Mouse (Mus musculus) hindbrain, embryonic 10.5 days (tissue): ENCODE data around the gene Shroom3. TPM values are rescaled to one million over a fixed set of nuclear protein-coding genes. Genes with fewer than 3 reads are reported as not detected.
A peak's percentile ranks its signal among the peaks of the same experiment; 100 is the strongest.

Experiments used
- DNase-seq: peaks from one replicate; pipeline ENCODE4 v3.0.0-alpha.2; 2017; ENCODE audit warnings: low spot score
- H3K27ac ChIP-seq: fragments of 300-500 bp; sonication (generic); 2 replicates; pipeline ENCODE4 v1.5.1; 2016; ENCODE audit warnings: mild to moderate bottlenecking, moderate library complexity
- H3K27me3 ChIP-seq: fragments of 300-500 bp; sonication (generic); 2 replicates; pipeline ENCODE4 v1.6.1; 2016; ENCODE audit warnings: mild to moderate bottlenecking; ENCODE audit not compliant: poor library complexity, insufficient read depth, severe bottlenecking
- H3K36me3 ChIP-seq: fragments of 300-500 bp; sonication (generic); 2 replicates; pipeline ENCODE4 v1.6.1; 2016; ENCODE audit warnings: mild to moderate bottlenecking, moderate library complexity
- H3K4me1 ChIP-seq: fragments of 300-500 bp; sonication (generic); replicated peaks from 2 replicates; pipeline ENCODE4 v1.6.1; 2016; ENCODE audit warnings: mild to moderate bottlenecking
- H3K4me3 ChIP-seq: fragments of 300-500 bp; sonication (generic); 2 replicates; pipeline ENCODE4 v1.5.1; 2016; ENCODE audit warnings: mild to moderate bottlenecking, moderate library complexity
- H3K9me3 ChIP-seq: fragments of 300-500 bp; sonication (generic); 2 replicates; pipeline ENCODE4 v1.6.1; 2016; ENCODE audit warnings: mild to moderate bottlenecking, moderate library complexity
- WGBS: fragments of 180-500 bp; shearing (Covaris S2); methylation state at CpG from one replicate; pipeline ENCODE4 v1.1.7; 2016; 5-methylcytosine and 5-hydroxymethylcytosine counted together
- polyA plus RNA-seq: library from polyadenylated mRNA; unstranded; fragments of >200 nt; fragmentation: Nextera tagmentation; extraction: Ambion mirVana; gene quantifications from 2 replicates; pipeline ENCODE4 v1.2.1, GENCODE M21; 2016

Gene Shroom3
- polyA plus RNA-seq, 1 experiment from 2014 or later, result 6.5 TPM

GRCm38 (mm10) chr5:92804379-92804778 is 121.1 kb downstream of the Shroom3 start:
- H3K4me3 ChIP-seq, result no peak overlapping the region; the same call in 1 of the 2 replicates
- H3K27me3 ChIP-seq, result peaks cover 4% of the 10 kb centered on the region; the same call in 1 of the 2 replicates
- peaks cover 63% of the 10 kb centered on the region for H3K4me1 ChIP-seq
- peak overlapping the region; percentile 66; the same call in 1 of the 2 replicates for H3K27ac ChIP-seq
- WGBS, result 21% methylated on average over 7 of the region's 7 CpGs
- H3K9me3 ChIP-seq, result no peaks in the 10 kb centered on the region
- no peaks in the 10 kb centered on the region for H3K36me3 ChIP-seq
- DNase-seq, result peak; percentile 51

DNA sequence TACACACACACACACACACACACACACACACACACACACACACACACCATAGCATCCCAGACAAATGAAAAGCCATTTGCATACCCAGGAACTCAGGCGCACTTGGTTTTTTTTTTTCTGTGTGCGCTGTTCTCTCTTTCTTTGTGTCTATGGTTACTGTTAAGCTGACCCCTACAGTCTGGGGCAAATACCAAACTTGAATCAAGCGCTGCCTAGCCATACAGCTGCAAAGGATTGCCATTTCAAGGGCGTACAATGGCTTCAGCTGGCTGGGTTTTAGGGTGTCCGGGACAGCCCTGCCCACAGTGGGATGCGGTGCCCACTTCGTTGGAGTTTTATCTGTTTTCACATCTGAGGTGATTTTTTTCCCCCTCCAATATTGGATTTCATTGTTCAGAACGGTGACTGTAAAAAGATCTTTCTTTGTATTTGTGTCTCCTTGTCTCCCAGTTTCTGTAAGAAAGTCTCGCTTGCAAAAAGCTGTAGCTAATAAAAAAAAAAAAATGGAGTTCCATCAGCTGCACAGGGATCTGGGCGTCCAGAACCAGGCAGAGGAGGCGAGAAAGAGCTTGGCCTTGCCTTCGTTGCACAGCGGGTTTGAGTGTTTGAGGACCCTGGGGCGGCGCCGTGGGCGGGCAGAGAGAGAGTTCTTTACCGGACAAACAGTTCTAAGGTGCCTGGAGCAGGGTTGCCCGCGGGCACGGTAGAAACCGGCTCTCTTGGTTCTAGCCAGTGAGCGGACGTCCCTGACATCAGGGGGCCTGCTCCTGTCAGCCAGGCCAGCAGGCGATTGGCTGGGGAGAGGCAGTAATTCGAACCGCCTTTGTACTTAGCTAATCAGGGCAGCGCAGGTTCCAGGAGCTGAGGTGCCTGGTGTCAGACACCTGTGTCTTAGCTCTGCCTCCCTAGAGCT is 125.5 kb downstream of the Shroom3 start:
- peaks cover 93% of the 10 kb centered on the region for H3K4me1 ChIP-seq
- 0 out of 2 replicates have a peak, but pooled peaks cover 1% of the 10 kb centered on the region for H3K36me3 ChIP-seq
- peak; percentile 79 for DNase-seq
- 4% methylated on average over 28 of the region's 28 CpGs for WGBS
- peaks cover 10% of the 10 kb centered on the region for H3K27me3 ChIP-seq
- peak overlapping the region; percentile 49 for H3K4me3 ChIP-seq
- H3K27ac ChIP-seq, result peak overlapping the region; percentile 80
- no peaks in the 10 kb centered on the region for H3K9me3 ChIP-seq

DNA sequence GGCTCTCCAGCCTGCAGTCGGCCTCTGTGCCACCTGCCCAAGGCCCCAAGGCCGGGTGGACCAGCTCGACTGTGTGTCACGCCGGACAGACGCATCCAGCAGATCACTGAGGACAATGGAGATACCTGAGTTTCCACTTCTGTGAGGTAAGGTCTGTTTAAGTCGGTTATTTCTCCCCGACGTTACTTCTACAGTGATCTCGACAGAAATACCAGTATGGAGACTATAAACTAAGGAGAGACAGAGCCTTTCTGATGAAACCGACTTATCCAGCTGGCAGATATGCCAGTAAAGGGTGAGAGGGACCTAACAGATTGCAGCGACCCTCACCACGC is 126.1 kb downstream of the Shroom3 start:
- Histone ChIP-seq H3K4me3 (peak overlapping the region; percentile 49), H3K27ac (peak overlapping the region; percentile 80), H3K4me1 (peaks cover 90% of the 10 kb centered on the region), H3K27me3 (peaks cover 10% of the 10 kb centered on the region), H3K9me3 (no peaks in the 10 kb centered on the region), H3K36me3 (0 out of 2 replicates have a peak, but pooled peaks cover 5% of the 10 kb centered on the region)
- DNase-seq, result no peak
- WGBS, result 12% methylated on average over 13 of the region's 13 CpGs

- WGBS, result 12% methylated on average over 9 of the region's 9 CpGs
- H3K4me3 ChIP-seq, result peak overlapping the region; percentile 49
- DNase-seq, result peak; percentile 82
- peaks cover 75% of the 10 kb centered on the region for H3K4me1 ChIP-seq
- H3K9me3 ChIP-seq, result no peaks in the 10 kb centered on the region
- H3K27me3 ChIP-seq, result peaks cover 10% of the 10 kb centered on the region
- H3K36me3 ChIP-seq, result 0 out of 2 replicates have a peak, but pooled peaks cover 5% of the 10 kb centered on the region
- peak overlapping the region; percentile 80 for H3K27ac ChIP-seq
Measured at GRCm38 (mm10) chr5:92810922-92811533, 127.8 kb downstream of the Shroom3 start.

GRCm38 (mm10) chr5:92811761-92812160 is 128.5 kb downstream of the Shroom3 start:
- DNase-seq, result peak; percentile 21
- H3K27ac ChIP-seq, result peak overlapping the region; percentile 80
- peak overlapping the region; percentile 49 for H3K4me3 ChIP-seq
- H3K27me3 ChIP-seq, result peaks cover 10% of the 10 kb centered on the region
- 0 out of 2 replicates have a peak, but pooled peaks cover 5% of the 10 kb centered on the region for H3K36me3 ChIP-seq
- 24% methylated on average over 7 of the region's 7 CpGs for WGBS
- no peaks in the 10 kb centered on the region for H3K9me3 ChIP-seq
- peaks cover 71% of the 10 kb centered on the region for H3K4me1 ChIP-seq

GRCm38 (mm10) chr5:92812936-92813335 is 129.7 kb downstream of the Shroom3 start:
- 3% methylated on average over 8 of the region's 8 CpGs for WGBS
- Histone ChIP-seq H3K36me3 (peaks cover 5% of the 10 kb centered on the region; the same call in 1 of the 2 replicates), H3K4me1 (peaks cover 63% of the 10 kb centered on the region), H3K4me3 (peak overlapping the region; percentile 23; the same call in 1 of the 2 replicates), H3K27me3 (peaks cover 10% of the 10 kb centered on the region), H3K27ac (peak overlapping the region; percentile 80), H3K9me3 (no peaks in the 10 kb centered on the region)
- peak; percentile 76 for DNase-seq

DNA sequence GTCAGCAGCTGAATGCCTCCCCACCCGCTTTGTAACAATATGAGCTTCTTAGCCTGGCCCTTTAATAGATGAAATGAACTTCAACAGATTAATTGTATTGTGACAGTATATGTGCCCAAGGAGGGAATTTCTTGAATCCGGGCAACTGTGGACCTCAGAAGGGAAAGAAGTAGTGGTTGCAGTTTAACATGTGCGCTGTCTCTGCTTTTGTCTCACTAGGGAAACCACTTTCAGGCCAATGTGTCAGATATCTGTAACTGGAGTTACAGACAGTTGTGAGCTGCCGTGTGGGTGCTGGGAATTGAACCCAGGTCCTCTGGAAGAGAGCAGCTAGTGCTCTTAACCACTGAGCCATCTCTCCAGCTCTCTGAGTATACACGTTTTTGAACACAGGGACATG is 130.3 kb downstream of the Shroom3 start:
- H3K27ac ChIP-seq, result peak overlapping the region; percentile 80

DNA sequence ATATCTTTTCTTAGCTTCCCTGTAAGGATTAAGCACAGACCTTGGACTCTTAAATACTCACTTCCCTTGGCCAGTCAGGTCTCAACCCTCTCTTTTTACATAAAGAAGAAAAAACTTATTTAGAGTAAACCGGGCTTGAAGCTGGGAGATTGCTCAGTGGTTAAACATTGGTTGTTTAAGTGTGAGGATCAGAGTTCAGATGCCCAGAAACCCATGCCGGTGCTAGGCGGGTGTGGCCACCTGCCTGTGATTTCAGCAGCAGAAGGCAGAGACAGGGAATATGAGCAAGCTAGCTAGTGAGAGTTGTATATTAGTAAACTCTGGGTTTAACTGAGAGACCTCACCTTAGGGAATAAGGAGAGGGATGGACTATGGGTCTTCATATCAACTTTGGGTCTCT is 131.4 kb downstream of the Shroom3 start:
- 96% methylated on average over 3 of the region's 3 CpGs for WGBS

More for the DNA sequence above, 130.3 kb downstream of the Shroom3 start:
- no peak overlapping the region for H3K4me3 ChIP-seq
- no peak for DNase-seq
- peaks cover 10% of the 10 kb centered on the region for H3K27me3 ChIP-seq
- no peaks in the 10 kb centered on the region for H3K9me3 ChIP-seq
- WGBS, result 74% methylated on average over 5 of the region's 5 CpGs
- peaks cover 56% of the 10 kb centered on the region for H3K4me1 ChIP-seq
- peaks cover 5% of the 10 kb centered on the region; the same call in 1 of the 2 replicates for H3K36me3 ChIP-seq

GRCm38 (mm10) chr5:92817122-92817822 is 134.0 kb downstream of the Shroom3 start:
- H3K4me3 ChIP-seq, result no peak overlapping the region
- H3K36me3 ChIP-seq, result peaks cover 5% of the 10 kb centered on the region; the same call in 1 of the 2 replicates
- H3K9me3 ChIP-seq, result no peaks in the 10 kb centered on the region
- DNase-seq, result no peak
- peaks cover 26% of the 10 kb centered on the region for H3K4me1 ChIP-seq
- H3K27me3 ChIP-seq, result no peaks in the 10 kb centered on the region
- WGBS, result 83% methylated on average over 11 of the region's 11 CpGs
- H3K27ac ChIP-seq, result 0 out of 2 replicates have a peak overlapping the region, but pooled peaks have one; percentile 12

More for the DNA sequence above, 131.4 kb downstream of the Shroom3 start:
- H3K9me3 ChIP-seq, result no peaks in the 10 kb centered on the region
- no peak overlapping the region for H3K4me3 ChIP-seq
- DNase-seq, result no peak
- peaks cover 4% of the 10 kb centered on the region for H3K27me3 ChIP-seq
- peaks cover 46% of the 10 kb centered on the region for H3K4me1 ChIP-seq
- no peak overlapping the region for H3K27ac ChIP-seq
- peaks cover 5% of the 10 kb centered on the region; the same call in 1 of the 2 replicates for H3K36me3 ChIP-seq

GRCm38 (mm10) chr5:92821370-92821769 is 138.1 kb downstream of the Shroom3 start:
- H3K36me3 ChIP-seq, result no peaks in the 10 kb centered on the region; the same call in 1 of the 2 replicates
- H3K4me1 ChIP-seq, result peaks cover 14% of the 10 kb centered on the region; the same call in 1 of the 2 replicates
- no peak overlapping the region for H3K27ac ChIP-seq
- no peak overlapping the region for H3K4me3 ChIP-seq
- no peak for DNase-seq
- H3K9me3 ChIP-seq, result no peaks in the 10 kb centered on the region
- 79% methylated on average over 3 of the region's 3 CpGs for WGBS
- H3K27me3 ChIP-seq, result no peaks in the 10 kb centered on the region

DNA sequence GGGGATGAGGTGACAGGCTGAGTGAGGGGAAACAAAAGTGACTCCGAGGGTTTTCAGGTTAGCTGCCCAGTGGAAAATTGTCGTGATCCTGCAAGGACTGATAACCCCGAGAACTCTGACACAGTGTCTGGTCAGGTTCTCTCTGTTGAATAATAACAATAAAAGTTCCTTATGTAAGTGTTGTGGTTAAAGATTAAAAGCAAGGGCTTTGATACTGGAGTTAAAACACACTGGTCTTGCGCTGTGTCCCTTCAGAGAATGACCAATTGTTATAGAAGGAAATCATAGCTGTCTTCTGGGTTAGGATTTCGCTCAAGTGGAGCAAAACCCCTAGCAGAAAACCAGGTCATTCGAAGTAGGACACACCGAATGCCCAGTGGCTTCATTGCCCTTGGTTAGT is 140.3 kb downstream of the Shroom3 start:
- Histone ChIP-seq H3K4me3 (no peak overlapping the region), H3K9me3 (no peaks in the 10 kb centered on the region), H3K27ac (no peak overlapping the region), H3K36me3 (no peaks in the 10 kb centered on the region), H3K4me1 (peaks cover 13% of the 10 kb centered on the region; the same call in 1 of the 2 replicates), H3K27me3 (no peaks in the 10 kb centered on the region)
- no peak for DNase-seq
- 79% methylated on average over 7 of the region's 7 CpGs for WGBS

DNA sequence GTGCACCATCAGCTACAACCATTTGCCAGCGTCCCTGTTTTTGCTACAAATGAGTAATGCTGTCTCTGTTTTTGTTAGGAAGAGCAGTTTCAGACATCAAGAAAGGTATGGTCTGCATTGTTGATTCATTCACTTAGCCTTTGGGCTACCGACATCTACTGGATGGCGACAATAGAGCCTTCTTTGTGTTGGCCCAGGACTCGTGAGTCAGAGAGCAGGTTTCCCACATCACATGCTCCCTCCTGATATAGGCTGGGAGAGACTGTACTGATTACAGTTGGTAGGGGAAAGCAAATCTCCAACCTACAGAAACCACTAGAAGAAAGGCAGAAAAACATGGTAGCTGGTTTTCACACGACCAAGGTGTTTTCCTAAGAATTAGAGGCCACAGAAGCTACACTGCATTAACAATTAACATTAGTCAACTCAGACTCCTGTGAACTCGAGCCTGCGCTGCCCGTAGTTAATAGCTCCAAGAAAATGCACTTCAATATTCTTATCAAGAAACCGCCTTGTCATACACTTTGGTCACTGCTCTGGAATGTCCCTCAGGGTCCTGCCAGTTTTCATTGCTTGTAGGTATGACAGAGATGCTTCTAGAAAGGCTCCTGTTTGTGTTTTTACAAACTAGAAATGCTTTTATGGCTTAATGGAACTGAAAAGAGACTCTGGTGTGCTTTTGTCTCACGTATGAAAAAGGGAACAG is 141.2 kb downstream of the Shroom3 start:
- 81% methylated on average over 10 of the region's 10 CpGs for WGBS
- H3K9me3 ChIP-seq, result no peaks in the 10 kb centered on the region
- H3K4me3 ChIP-seq, result no peak overlapping the region
- H3K4me1 ChIP-seq, result peaks cover 13% of the 10 kb centered on the region; the same call in 1 of the 2 replicates
- H3K36me3 ChIP-seq, result no peaks in the 10 kb centered on the region
- no peaks in the 10 kb centered on the region for H3K27me3 ChIP-seq
- DNase-seq, result no peak
- H3K27ac ChIP-seq, result no peak overlapping the region
